Mouse (Mus musculus) spleen, adult 12 weeks (tissue): ENCODE data around the gene Gpr137.

Experiments
- DNase-seq: peaks from one replicate; pipeline ENCODE4 v3.0.0; 2022; ENCODE audit warnings: low spot score

The Gpr137 gene

DNA sequence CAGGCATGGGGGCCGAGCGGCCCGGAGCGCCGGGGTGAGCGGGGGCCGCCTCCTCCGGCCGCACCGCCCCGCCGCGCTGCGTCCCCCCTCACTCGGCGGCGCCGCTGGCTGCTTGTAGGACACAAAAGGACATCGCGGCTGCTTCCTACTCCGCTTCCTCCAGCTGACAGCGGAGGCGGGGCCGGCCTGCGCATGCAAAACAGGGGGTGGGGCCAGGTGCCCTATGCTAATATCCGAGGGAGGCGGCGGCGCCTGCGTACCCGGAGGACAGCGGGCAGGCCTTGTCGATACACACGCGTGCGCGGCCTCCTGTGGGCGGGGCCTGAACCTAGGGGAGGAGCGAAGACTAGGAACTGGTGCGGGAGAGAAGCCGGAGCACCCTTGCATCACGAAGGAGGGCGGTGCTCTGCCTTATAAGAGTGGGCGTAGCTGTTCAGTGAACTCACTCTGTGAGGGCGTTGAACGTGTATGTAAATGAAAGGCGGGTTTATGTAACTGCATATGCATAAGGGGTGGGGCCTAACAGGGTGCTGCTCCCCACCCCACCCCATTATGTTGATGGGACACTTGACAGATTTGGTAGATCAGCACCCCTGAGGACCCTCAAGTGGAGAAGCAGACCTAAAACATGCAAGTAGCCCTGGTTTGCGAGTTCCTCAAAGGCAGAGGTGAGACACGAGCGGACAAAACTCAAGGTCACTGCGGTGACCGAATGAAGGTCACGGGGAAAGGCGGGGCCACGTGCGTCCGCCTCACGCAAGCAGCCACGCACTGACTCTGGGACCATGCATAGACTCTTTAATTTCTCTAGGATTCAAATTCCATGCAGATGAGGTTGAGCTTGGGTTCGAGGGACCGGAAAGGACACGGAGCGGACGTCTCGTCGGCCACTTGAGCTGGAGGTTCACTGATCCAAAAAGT lies 20.4 kb downstream of the Gpr137 start, which contains the start of gene Esrra:
TSS of gene Esrra (minus strand) at position 167 of the 921 bp plus-strand sequence.
- DNase-seq = peak; percentile 100

DNA sequence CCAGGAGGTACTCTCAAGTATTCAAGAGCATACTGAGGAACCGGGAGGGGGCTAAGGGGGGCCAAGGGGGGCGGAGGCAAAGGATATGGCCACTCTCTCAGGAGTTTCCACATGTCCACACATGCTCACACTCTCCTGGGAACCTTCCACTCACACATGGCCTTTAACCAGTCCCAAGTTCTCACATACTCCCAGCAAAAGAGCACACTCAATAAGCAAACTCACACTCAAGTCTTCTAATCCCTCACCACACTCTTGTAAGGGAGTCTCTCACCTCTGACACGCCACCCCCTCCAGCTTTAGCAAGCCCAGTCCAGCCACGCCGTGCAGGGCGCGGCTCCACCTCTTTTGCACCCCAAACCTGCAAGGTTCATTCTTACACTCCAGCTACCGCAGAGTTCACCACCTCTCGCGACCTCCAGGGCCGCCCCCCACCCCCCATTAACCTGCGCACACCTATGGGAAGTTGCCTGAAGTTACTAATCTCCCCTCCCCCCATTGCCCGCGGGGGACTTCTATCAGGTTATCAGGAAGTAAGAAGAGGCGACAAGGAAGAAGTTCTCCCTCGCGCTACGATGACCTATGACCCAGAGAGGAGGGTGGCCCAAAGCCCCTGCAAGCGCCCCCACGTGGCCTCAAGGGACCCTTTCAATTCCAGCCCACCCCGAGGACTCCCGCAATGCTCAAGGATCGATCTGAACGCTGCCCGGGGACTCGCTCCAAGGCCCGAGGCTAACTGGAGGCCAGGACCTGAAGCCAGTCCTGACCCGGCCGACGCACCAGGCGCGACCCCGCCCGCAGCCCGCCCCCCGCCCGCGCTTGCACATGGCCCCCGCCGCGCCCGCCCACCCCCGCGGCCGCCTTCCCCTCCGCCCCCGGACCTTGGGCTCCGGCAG lies 21.3 kb downstream of the Gpr137 start:
- no peak for DNase-seq

- no peak for DNase-seq
Observed at GRCm38 (mm10) chr19:6919876-6920740, 22.2 kb downstream of the Gpr137 start.

DNA sequence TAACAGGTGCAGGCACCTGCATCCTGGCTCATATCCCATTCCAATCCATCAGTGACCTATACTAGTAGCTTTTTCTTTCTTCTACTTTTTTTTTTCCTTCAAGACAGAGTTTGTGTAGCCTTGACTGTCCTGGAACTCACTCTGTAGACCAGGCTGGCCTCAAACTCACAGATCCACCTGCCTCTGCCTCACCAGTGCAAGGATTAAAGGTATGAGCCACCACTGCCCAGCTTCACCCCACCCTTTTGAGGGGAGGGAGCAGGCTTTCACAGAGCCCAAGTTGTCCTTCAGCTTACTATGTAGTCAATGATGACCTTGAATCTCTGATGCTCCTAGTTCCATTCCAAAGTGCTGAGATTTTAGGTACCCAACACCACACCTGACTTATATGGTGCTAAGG lies 22.8 kb downstream of the Gpr137 start:
- DNase-seq = no peak

GRCm38 (mm10) chr19:6918321-6918720 lies 24.0 kb downstream of the Gpr137 start:
- no peak for DNase-seq

DNA sequence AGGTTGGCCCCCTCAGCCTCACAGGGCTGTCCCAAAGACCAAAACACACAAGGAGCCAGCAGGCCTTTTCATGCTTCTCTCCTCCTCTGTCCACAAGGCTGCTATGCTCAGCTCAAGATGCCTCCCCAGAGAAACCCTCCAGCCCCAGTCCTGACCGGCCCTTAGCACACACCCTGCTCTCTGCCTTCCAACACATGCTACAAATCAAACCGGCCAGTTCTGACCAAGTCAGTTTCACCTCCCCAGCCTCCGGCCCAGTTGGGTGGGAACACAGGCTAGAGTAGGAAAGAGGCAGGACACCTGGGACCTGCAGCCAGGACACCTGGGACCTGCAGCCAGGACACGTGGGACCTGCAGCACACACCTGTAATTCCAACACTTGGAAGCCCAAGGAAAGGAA lies 25.8 kb downstream of the Gpr137 start:
- no peak for DNase-seq

DNA sequence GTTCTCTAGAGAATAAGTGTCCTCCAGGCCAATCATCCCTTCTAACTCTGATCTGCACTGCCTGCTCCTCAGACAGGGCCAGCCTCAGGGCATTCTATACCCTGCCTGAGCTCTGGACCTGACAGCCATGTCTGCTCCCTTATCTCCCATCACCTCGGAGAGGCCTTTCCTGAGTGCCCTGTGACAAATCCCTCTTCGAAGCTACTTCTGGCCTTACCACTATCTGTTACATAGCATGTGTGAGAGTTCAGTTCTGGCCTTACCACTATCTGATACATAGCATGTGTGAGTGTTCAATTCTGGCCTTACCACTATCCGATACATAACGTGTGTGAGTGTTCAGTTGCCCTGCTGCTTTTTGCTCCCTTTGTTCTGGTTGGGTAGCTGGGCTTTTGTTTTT lies 27.0 kb downstream of the Gpr137 start:
- no peak for DNase-seq

GRCm38 (mm10) chr19:6914540-6914939 lies 27.7 kb downstream of the Gpr137 start:
- DNase-seq = no peak

- DNase-seq = no peak
Observed at GRCm38 (mm10) chr19:6913991-6914390, 28.3 kb downstream of the Gpr137 start.

DNA sequence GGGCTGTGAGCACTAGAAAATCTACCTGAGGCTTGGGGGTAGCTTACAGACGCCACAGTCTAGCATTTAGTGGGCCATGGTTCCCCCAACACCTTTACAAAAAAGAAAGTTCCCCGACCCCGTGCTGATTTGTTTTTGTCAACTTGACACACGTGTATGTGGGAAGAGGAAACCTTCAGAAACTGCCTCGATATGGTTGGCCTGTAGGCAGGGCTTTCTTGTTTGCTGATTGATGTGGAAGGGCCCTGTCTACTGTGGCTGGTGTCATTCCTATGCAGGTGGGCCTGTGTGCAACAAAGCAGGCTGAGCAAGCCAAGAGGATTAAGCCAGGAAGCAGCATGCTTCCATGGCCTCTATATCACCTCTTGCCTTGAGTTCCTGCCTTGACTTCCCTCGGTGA lies 29.2 kb downstream of the Gpr137 start:
- DNase-seq = no peak

DNA sequence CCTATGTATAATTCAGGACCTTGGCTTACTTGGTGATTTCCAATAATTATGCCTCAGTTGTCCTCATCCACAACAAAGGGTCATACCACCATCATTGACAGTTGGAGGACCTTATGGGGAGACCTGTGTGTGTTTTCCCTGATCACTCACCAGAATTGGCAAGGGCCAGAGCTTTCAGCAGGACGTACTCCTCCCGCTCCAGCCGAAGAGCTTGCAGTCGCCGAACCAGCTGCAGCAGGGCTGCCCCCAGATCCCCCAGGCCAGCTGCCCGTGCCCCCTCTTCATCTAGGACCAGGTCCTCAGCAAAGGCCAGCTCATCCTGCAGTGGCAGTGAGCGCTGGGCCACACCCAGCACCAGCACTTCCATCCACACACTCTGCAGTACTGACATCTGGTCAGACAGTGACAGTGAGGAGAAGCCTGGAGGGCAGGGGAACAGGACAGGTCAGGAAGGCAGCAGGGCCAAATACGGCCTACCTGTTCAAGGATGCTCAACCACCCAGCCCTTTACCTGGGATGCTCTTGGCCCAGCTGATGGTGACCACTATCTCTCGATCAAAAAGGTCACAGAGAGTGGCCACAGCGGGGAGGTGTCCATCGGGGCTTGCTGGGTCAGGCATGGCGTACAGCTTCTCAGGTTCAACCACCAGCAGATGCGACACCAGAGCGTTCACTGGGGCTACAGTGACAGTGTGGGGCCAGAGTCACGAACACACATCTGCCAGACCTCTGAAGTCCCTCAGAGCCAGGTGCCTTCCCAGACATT lies 29.9 kb downstream of the Gpr137 start:
- no peak for DNase-seq

- DNase-seq = no peak
Observed at GRCm38 (mm10) chr19:6911101-6912074, 30.9 kb downstream of the Gpr137 start.

GRCm38 (mm10) chr19:6910306-6910705 lies 32.0 kb downstream of the Gpr137 start:
- peak; percentile 40 for DNase-seq

DNA sequence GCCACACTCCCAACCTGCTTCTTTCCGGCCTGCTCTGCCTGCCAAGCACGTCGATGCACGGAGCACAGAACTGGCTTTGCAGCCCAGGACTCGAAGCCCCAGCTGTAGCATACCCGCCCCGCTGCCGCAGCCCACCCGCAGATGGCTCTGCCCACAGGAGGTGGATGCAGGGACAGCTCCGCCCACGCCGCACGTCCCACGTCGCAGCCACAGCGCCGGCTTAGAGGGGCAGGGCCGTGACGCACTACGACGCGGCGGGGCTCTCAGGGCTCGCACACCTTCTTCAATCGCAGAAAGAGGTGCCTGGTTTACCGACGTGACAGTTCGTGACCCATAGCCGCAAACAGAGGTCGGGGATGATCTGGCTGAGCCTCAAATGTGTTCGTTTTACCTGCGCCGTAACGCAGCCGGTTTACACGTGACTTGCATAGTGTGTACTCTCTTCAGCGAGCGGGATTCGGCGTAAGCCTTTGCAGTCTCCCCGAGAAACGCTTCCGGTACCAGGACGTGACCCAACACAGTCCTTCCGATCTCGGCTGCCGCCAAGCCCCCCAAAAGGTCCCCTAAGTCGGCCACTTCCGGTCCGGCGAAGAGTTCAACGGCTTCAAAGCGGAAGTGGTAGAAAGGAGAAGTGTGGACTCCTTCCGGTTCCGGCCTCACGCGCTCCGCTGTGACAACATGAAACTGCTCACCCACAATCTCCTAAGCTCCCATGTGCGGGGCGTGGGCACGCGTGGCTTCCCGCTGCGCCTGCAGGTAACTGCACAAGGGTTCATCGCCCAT lies 32.6 kb downstream of the Gpr137 start, which contains the start of the genes Trmt112 and Prdx5:
TSS of gene Trmt112 (plus strand) at position 192 of the 783 bp plus-strand sequence.
TSS of gene Prdx5 (minus strand) at position 600 of the 783 bp plus-strand sequence.
- peak; percentile 75 for DNase-seq

DNA sequence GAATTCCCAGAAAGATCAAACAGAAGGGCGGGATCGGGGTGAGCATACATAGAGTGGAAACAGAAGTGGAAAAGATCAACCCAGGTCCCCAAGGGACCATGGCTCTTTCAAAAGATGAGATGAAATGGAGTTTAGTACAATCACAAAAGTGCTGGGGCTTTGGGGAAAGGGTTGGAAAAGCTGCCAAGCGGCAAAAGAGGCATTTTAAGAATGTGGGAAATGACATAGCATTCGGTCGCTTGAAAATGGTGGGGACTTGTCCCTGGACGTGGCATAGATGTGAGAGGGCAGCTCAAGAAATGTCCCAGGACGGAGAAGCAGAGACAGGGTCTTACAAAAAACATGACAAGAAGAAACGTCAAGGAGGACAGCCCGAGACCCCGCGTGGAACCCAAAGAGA lies 33.3 kb downstream of the Gpr137 start:
- DNase-seq = no peak

- no peak for DNase-seq
Observed at GRCm38 (mm10) chr19:6907811-6908540, 34.3 kb downstream of the Gpr137 start.

DNA sequence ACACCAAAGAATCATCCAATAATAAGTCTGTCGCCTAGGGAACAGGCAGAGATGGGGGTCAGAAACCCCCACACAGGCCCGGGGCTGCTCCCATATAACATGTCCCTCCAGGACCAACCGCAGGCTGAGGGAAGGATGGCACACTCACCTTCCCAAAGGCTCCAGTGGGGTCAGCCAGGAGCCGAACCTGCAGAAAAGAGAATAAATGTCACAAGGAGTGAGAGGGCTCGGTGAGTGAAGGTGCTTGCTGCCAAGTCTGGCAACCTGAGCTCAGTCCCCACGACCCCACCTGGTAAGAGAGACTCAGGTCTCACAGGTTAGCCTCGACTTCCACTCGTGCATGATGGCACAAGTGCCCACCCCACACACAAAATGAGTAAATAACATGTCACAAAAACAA lies 35.2 kb downstream of the Gpr137 start:
- no peak for DNase-seq

DNA sequence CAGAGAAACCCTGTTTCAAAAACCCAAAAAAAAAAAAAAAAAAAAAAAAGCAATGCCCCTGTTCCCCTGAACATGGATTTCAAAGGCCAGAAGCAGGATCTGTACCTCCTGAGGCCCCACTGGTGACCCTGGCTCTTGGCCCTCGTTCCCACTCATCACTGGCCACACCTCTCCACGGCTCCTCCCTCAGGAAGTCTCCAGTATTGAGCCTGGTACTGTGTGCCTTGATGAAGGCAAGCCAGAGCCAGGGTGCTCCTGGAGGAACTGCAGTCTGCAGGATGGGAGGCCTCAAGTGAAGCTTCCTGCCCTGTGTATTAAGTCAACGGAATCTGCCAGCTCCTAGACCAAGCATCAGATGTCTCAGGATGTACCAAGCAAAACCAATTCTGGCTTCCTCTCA lies 36.1 kb downstream of the Gpr137 start:
- no peak for DNase-seq
